Mouse (Mus musculus) myocyte (in vitro differentiated cells): ENCODE results near the gene Atf4.

Source experiments
- E2F4 ChIP-seq: IDR thresholded peaks from one replicate; pipeline ENCODE4 v1.6.1; 2011; ENCODE audit warnings: mild to moderate bottlenecking, control low read depth, moderate library complexity; ENCODE audit not compliant: insufficient read depth
- MAX ChIP-seq: IDR thresholded peaks from one replicate; pipeline ENCODE4 v1.6.1; 2011; ENCODE audit warnings: low read depth, mild to moderate bottlenecking, control low read depth
- POLR2A ChIP-seq: IDR thresholded peaks from one replicate; pipeline ENCODE4 v1.6.1; 2011; ENCODE audit warnings: low read depth, mild to moderate bottlenecking, control low read depth, moderate library complexity; ENCODE audit not compliant: insufficient read length
- TCF12 ChIP-seq: IDR thresholded peaks from one replicate; pipeline ENCODE4 v1.6.1; 2011; ENCODE audit warnings: mild to moderate bottlenecking, control low read depth; ENCODE audit not compliant: poor library complexity, insufficient read depth, severe bottlenecking
- USF1 ChIP-seq: IDR thresholded peaks from one replicate; pipeline ENCODE4 v1.6.1; 2011; ENCODE audit warnings: low read depth, mild to moderate bottlenecking, control low read depth, moderate library complexity

GRCm38 (mm10) chr15:80271858-80272396, 16.9 kb downstream of the Atf4 start:
- TF ChIP-seq MAX = no peak
- no peak for TF ChIP-seq E2F4
- TF ChIP-seq USF1 = no peak
- TF ChIP-seq TCF12 = no peak
- TF ChIP-seq POLR2A = no peak
